Mouse (Mus musculus): ENCODE results near the gene Tmem125. TPM values are rescaled to one million over a fixed set of nuclear protein-coding genes. Genes with fewer than 3 reads are reported as not detected.

Gene Tmem125
- 0.99 and 1.0 TPM in 2 replicates for polyA plus RNA-seq (2012; rRNA removed)

GRCm38 (mm10) chr4:118543592-118544260, at the start of gene Tmem125:
Gene Tmem125, minus strand, starts transcription at chr4:118544044.

GRCm38 (mm10) chr4:118526408-118527334, 17.2 kb downstream of the Tmem125 start, which contains the start of gene 2610528J11Rik:
Gene 2610528J11Rik, plus strand, starts transcription at chr4:118526999.

Other genes with a start within 250 kb of the Tmem125 start
- 3.8 and 6.2 TPM in 2 replicates for gene Szt2, start 134.8 kb downstream of the Tmem125 start, polyA plus RNA-seq (2012; rRNA removed)
- 52.1 and 57.8 TPM in 2 replicates for gene Med8, start 134.7 kb downstream of the Tmem125 start, polyA plus RNA-seq (2012; rRNA removed)
- 77.6 and 88.8 TPM in 2 replicates for gene Elovl1, start 116.0 kb downstream of the Tmem125 start, polyA plus RNA-seq (2012; rRNA removed)
- 93.7 and 120 TPM in 2 replicates for gene Cdc20, start 106.7 kb downstream of the Tmem125 start, polyA plus RNA-seq (2012; rRNA removed)
- gene Mpl, start 86.5 kb downstream of the Tmem125 start, polyA plus RNA-seq (2012; rRNA removed), result 4.6 and 5.2 TPM in 2 replicates
- 4.7 and 5.5 TPM in 2 replicates for gene Tie1, start 54.0 kb downstream of the Tmem125 start, polyA plus RNA-seq (2012; rRNA removed)
- 3.9 and 5.4 TPM in 2 replicates for gene 2610528J11Rik, start 17.0 kb downstream of the Tmem125 start, polyA plus RNA-seq (2012; rRNA removed)
- gene Cfap57, start 76.7 kb upstream of the Tmem125 start, polyA plus RNA-seq (2012; rRNA removed), result 0.53 and 0.67 TPM in 2 replicates
- 60.5 and 62.5 TPM in 2 replicates for gene Ebna1bp2, start 76.8 kb upstream of the Tmem125 start, polyA plus RNA-seq (2012; rRNA removed)
- gene Olfr62, start 114.9 kb upstream of the Tmem125 start, polyA plus RNA-seq (2012; rRNA removed), result not detected in 2 replicates
- not detected in 2 replicates for gene Olfr1342, start 148.7 kb upstream of the Tmem125 start, polyA plus RNA-seq (2012; rRNA removed)
- not detected in 2 replicates for gene Olfr1341, start 159.5 kb upstream of the Tmem125 start, polyA plus RNA-seq (2012; rRNA removed)
- not detected in 2 replicates for gene Olfr1340, start 176.1 kb upstream of the Tmem125 start, polyA plus RNA-seq (2012; rRNA removed)
- not detected in 2 replicates for gene Olfr1339, start 188.1 kb upstream of the Tmem125 start, polyA plus RNA-seq (2012; rRNA removed)
- gene Olfr1338, start 214.7 kb upstream of the Tmem125 start, polyA plus RNA-seq (2012; rRNA removed), result not detected in 2 replicates
- not detected in 2 replicates for gene Olfr1337, start 238.5 kb upstream of the Tmem125 start, polyA plus RNA-seq (2012; rRNA removed)

Data from liver, embryonic 14 days (tissue).